Mouse (Mus musculus) lung, postnatal 0 days (tissue): ENCODE measurements around the gene Grhl3. TPM values are rescaled to one million over a fixed set of nuclear protein-coding genes. Genes with fewer than 3 reads are reported as not detected.

ENCODE experiments used
- ATAC-seq: fragments of 200-750 bp; cut with Nextera tagmentation; 2 replicates; pipeline ENCODE4 v1.8.0; 2017; ENCODE audit warnings: moderate library complexity
- DNase-seq: peaks from one replicate; pipeline ENCODE4 v3.0.0-alpha.2; 2016; ENCODE audit warnings: low spot score
- H3K27ac ChIP-seq: fragments of 300-500 bp; sonication (generic); 2 replicates; pipeline ENCODE4 v1.5.1; 2014; ENCODE audit warnings: antibody characterized with exemption, mild to moderate bottlenecking, low read length, mixed read lengths
- H3K27me3 ChIP-seq: fragments of 300-500 bp; sonication (generic); replicated peaks from 2 replicates; pipeline ENCODE4 v1.6.1; 2014; ENCODE audit warnings: low read length, mixed read lengths; ENCODE audit not compliant: insufficient read depth
- H3K36me3 ChIP-seq: fragments of 300-500 bp; sonication (generic); 2 replicates; pipeline ENCODE4 v1.6.1; 2014; ENCODE audit warnings: low read length, mixed read lengths; ENCODE audit not compliant: insufficient read depth
- H3K4me1 ChIP-seq: fragments of 300-500 bp; sonication (generic); 2 replicates; pipeline ENCODE4 v1.6.1; 2014; ENCODE audit warnings: antibody characterized with exemption, low read depth, low read length, mixed read lengths; ENCODE audit not compliant: insufficient read depth
- H3K4me2 ChIP-seq: fragments of 300-500 bp; sonication (generic); replicated peaks from 2 replicates; pipeline ENCODE4 v1.6.1; 2014; ENCODE audit warnings: low read depth, mild to moderate bottlenecking, low read length, moderate library complexity, mixed read lengths
- H3K4me3 ChIP-seq: fragments of 300-500 bp; sonication (generic); 2 replicates; pipeline ENCODE4 v1.5.1; 2014; ENCODE audit warnings: low read depth, low read length
- H3K9ac ChIP-seq: fragments of 300-500 bp; sonication (generic); replicated peaks from 2 replicates; pipeline ENCODE4 v1.6.1; 2014; ENCODE audit warnings: low read depth, mild to moderate bottlenecking
- H3K9me3 ChIP-seq: fragments of 300-500 bp; sonication (generic); 2 replicates; pipeline ENCODE4 v1.6.1; 2016; ENCODE audit warnings: low read length, mixed read lengths
- CTCF ChIP-seq: IDR thresholded peaks from 2 replicates; pipeline ENCODE4 v1.5.1; 2016; ENCODE audit warnings: antibody characterized with exemption, mild to moderate bottlenecking
- EP300 ChIP-seq: IDR thresholded peaks from 2 replicates; pipeline ENCODE4 v1.6.1; 2016; ENCODE audit warnings: antibody characterized with exemption, mild to moderate bottlenecking, control low read depth
- WGBS: fragments of 180-500 bp; shearing (Covaris S2); extraction: QIAGEN DNeasy Blood & Tissue Kit; methylation state at CpG from one replicate; pipeline ENCODE4 v1.1.7; 2014; 5-methylcytosine and 5-hydroxymethylcytosine counted together
- polyA plus RNA-seq: library from polyadenylated mRNA; unstranded; fragments of >200 nt; fragmentation: Nextera tagmentation; extraction: Ambion mirVana; gene quantifications from 2 replicates; pipeline ENCODE4 v1.2.1, GENCODE M21; 2015

Gene Grhl3
- polyA plus RNA-seq, 1 experiment from 2014 or later, result 1.5 TPM

GRCm38 (mm10) chr4:135579695-135580094 is 6.3 kb upstream of the Grhl3 start:
- Histone ChIP-seq H3K27ac (no peak overlapping the region), H3K36me3 (no peaks in the 10 kb centered on the region), H3K9ac (no peak overlapping the region), H3K4me1 (no peaks in the 10 kb centered on the region), H3K27me3 (0 out of 2 replicates have a peak, but pooled peaks cover 2% of the 10 kb centered on the region), H3K4me3 (no peak overlapping the region), H3K9me3 (no peaks in the 10 kb centered on the region), H3K4me2 (no peak overlapping the region)
- TF ChIP-seq CTCF (no peak), EP300 (no peak)
- 39% methylated on average over 6 of the region's 6 CpGs for WGBS
- no peak for DNase-seq
- ATAC-seq, result no peak; the same call in 1 of the 2 replicates

GRCm38 (mm10) chr4:135578490-135578889 is 5.1 kb upstream of the Grhl3 start:
- 69% methylated on average over 5 of the region's 5 CpGs for WGBS
- Histone ChIP-seq H3K27ac (no peak overlapping the region), H3K36me3 (no peaks in the 10 kb centered on the region), H3K4me1 (no peaks in the 10 kb centered on the region; the same call in 1 of the 2 replicates), H3K9ac (no peak overlapping the region), H3K9me3 (no peaks in the 10 kb centered on the region), H3K4me3 (no peak overlapping the region), H3K27me3 (peaks cover 10% of the 10 kb centered on the region; the same call in 1 of the 2 replicates), H3K4me2 (no peak overlapping the region)
- TF ChIP-seq EP300, result no peak
- no peak for TF ChIP-seq CTCF
- ATAC-seq (no peak), DNase-seq (no peak)

- no peak overlapping the region for H3K4me3 ChIP-seq
- H3K9me3 ChIP-seq, result no peaks in the 10 kb centered on the region
- WGBS, result 61% methylated on average over 15 of the region's 15 CpGs
- ATAC-seq, result no peak
- no peak overlapping the region for H3K9ac ChIP-seq
- no peak overlapping the region for H3K27ac ChIP-seq
- no peak for DNase-seq
- H3K4me1 ChIP-seq, result peaks cover 13% of the 10 kb centered on the region
- H3K4me2 ChIP-seq, result no peak overlapping the region
- TF ChIP-seq EP300, result no peak
- TF ChIP-seq CTCF, result no peak
- H3K36me3 ChIP-seq, result no peaks in the 10 kb centered on the region
- peaks cover 23% of the 10 kb centered on the region; the same call in 1 of the 2 replicates for H3K27me3 ChIP-seq
These were observed 2.1 kb upstream of the Grhl3 start for GRCm38 (mm10) chr4:135575365-135576140.

GRCm38 (mm10) chr4:135572276-135572675 is 1.2 kb downstream of the Grhl3 start:
- peaks cover 28% of the 10 kb centered on the region; the same call in 1 of the 2 replicates for H3K27me3 ChIP-seq
- H3K4me3 ChIP-seq, result no peak overlapping the region

GRCm38 (mm10) chr4:135571037-135571550 is 2.3 kb downstream of the Grhl3 start:
- peaks cover 20% of the 10 kb centered on the region for H3K4me1 ChIP-seq
- DNase-seq (peak; percentile 64), ATAC-seq (peak; percentile 72)
- no peak overlapping the region for H3K4me2 ChIP-seq
- no peak overlapping the region for H3K27ac ChIP-seq
- H3K4me3 ChIP-seq, result no peak overlapping the region
- TF ChIP-seq CTCF, result no peak
- TF ChIP-seq EP300, result no peak
- H3K9ac ChIP-seq, result no peak overlapping the region
- 36% methylated on average over 6 of the region's 6 CpGs for WGBS
- peaks cover 28% of the 10 kb centered on the region; the same call in 1 of the 2 replicates for H3K27me3 ChIP-seq
- no peaks in the 10 kb centered on the region for H3K36me3 ChIP-seq
- H3K9me3 ChIP-seq, result no peaks in the 10 kb centered on the region

More at GRCm38 (mm10) chr4:135572276-135572675, 1.2 kb downstream of the Grhl3 start:
- WGBS, result 31% methylated on average over 8 of the region's 8 CpGs
- H3K4me1 ChIP-seq, result peaks cover 20% of the 10 kb centered on the region
- H3K36me3 ChIP-seq, result no peaks in the 10 kb centered on the region
- H3K9ac ChIP-seq, result no peak overlapping the region
- H3K9me3 ChIP-seq, result no peaks in the 10 kb centered on the region
- H3K27ac ChIP-seq, result no peak overlapping the region
- no peak for DNase-seq
- no peak overlapping the region for H3K4me2 ChIP-seq
- no peak for ATAC-seq
- TF ChIP-seq EP300 (no peak), CTCF (no peak)

- no peaks in the 10 kb centered on the region for H3K36me3 ChIP-seq
- ATAC-seq (peak; percentile 36), DNase-seq (peak; percentile 64)
- H3K4me2 ChIP-seq, result peak overlapping the region; percentile 50
- peaks cover 28% of the 10 kb centered on the region; the same call in 1 of the 2 replicates for H3K27me3 ChIP-seq
- TF ChIP-seq CTCF (no peak), EP300 (no peak)
- no peaks in the 10 kb centered on the region for H3K9me3 ChIP-seq
- no peak overlapping the region for H3K27ac ChIP-seq
- WGBS, result 14% methylated on average over 32 of the region's 32 CpGs
- peak overlapping the region; percentile 33 for H3K4me3 ChIP-seq
- no peak overlapping the region for H3K9ac ChIP-seq
- peaks cover 20% of the 10 kb centered on the region for H3K4me1 ChIP-seq
These were observed 3.0 kb downstream of the Grhl3 start for GRCm38 (mm10) chr4:135570152-135571036.
